Mouse (Mus musculus) testis, adult 2 months (tissue): ENCODE results near the gene St3gal3. TPM values are rescaled to one million over a fixed set of nuclear protein-coding genes. Genes with fewer than 3 reads are reported as not detected.

Experiments used
- H3K27ac ChIP-seq: fragments of 200-500 bp; 2 replicates; pipeline ENCODE4 v1.5.1; 2012; ENCODE audit warnings: low read depth, low read length; ENCODE audit not compliant: control insufficient read depth, insufficient read depth
- H3K27me3 ChIP-seq: fragments of 200-500 bp; 2 replicates; pipeline ENCODE4 v1.6.1; 2012; ENCODE audit warnings: mild to moderate bottlenecking, low read length, moderate library complexity; ENCODE audit not compliant: control insufficient read depth, insufficient read depth
- H3K36me3 ChIP-seq: fragments of 200-500 bp; 2 replicates; pipeline ENCODE4 v1.6.1; 2012; ENCODE audit warnings: mild to moderate bottlenecking, low read length; ENCODE audit not compliant: control insufficient read depth, insufficient read depth
- H3K4me1 ChIP-seq: fragments of 200-500 bp; 2 replicates; pipeline ENCODE4 v1.6.1; 2012; ENCODE audit warnings: low read length; ENCODE audit not compliant: control insufficient read depth, insufficient read depth
- H3K4me3 ChIP-seq: fragments of 200-500 bp; 2 replicates; pipeline ENCODE4 v1.5.1; 2012; ENCODE audit warnings: low read depth, mild to moderate bottlenecking, low read length, moderate library complexity, mixed read lengths; ENCODE audit not compliant: control insufficient read depth
- CTCF ChIP-seq: fragments of 200-500 bp; IDR thresholded peaks from 2 replicates; pipeline ENCODE4 v1.5.1; 2012; ENCODE audit warnings: low read depth, mild to moderate bottlenecking, inconsistent platforms, low read length, moderate library complexity; ENCODE audit not compliant: control insufficient read depth, insufficient read depth, insufficient replicate concordance
- POLR2A ChIP-seq: fragments of 200-500 bp; IDR thresholded peaks from 2 replicates; pipeline ENCODE4 v1.6.1; 2012; ENCODE audit warnings: low read depth, mild to moderate bottlenecking, inconsistent platforms, low read length, moderate library complexity; ENCODE audit not compliant: control insufficient read depth
- polyA plus RNA-seq: library from polyadenylated mRNA; depleted of rRNA; stranded (reverse); fragments of >200 nt; gene quantifications from 2 replicates; pipeline ENCODE4 v1.2.3, GENCODE M21; 2012

St3gal3 gene
- polyA plus RNA-seq, 1 experiment, result 3.4 TPM

- no peak overlapping the region for H3K27ac ChIP-seq
- H3K27me3 ChIP-seq, result no peaks in the 10 kb centered on the region
- TF ChIP-seq POLR2A (no peak), CTCF (0 out of 2 replicates have a peak, but pooled peaks have one; percentile 25)
- H3K36me3 ChIP-seq, result peaks cover 3% of the 10 kb centered on the region
- H3K4me1 ChIP-seq, result peaks cover 8% of the 10 kb centered on the region
- no peak overlapping the region for H3K4me3 ChIP-seq
Observed at GRCm38 (mm10) chr4:118138891-118139290, 4.2 kb upstream of the St3gal3 start.

- no peaks in the 10 kb centered on the region for H3K27me3 ChIP-seq
- no peak for TF ChIP-seq CTCF
- no peak for TF ChIP-seq POLR2A
- H3K4me1 ChIP-seq, result peaks cover 8% of the 10 kb centered on the region
- no peak overlapping the region for H3K27ac ChIP-seq
- H3K4me3 ChIP-seq, result no peak overlapping the region
- H3K36me3 ChIP-seq, result peaks cover 3% of the 10 kb centered on the region
Observed at GRCm38 (mm10) chr4:118137857-118138256, 3.1 kb upstream of the St3gal3 start.

GRCm38 (mm10) chr4:118137311-118137710 is 2.6 kb upstream of the St3gal3 start:
- TF ChIP-seq CTCF (no peak), POLR2A (no peak)
- no peak overlapping the region for H3K27ac ChIP-seq
- peaks cover 2% of the 10 kb centered on the region for H3K36me3 ChIP-seq
- H3K4me3 ChIP-seq, result no peak overlapping the region
- peaks cover 8% of the 10 kb centered on the region for H3K4me1 ChIP-seq
- H3K27me3 ChIP-seq, result no peaks in the 10 kb centered on the region

GRCm38 (mm10) chr4:118135414-118135813 is 700 bp upstream of the St3gal3 start:
- no peak overlapping the region for H3K27ac ChIP-seq
- peak overlapping the region; percentile 89; the same call in 1 of the 2 replicates for H3K4me3 ChIP-seq
- H3K27me3 ChIP-seq, result no peaks in the 10 kb centered on the region
- peaks cover 1% of the 10 kb centered on the region for H3K36me3 ChIP-seq
- H3K4me1 ChIP-seq, result peaks cover 8% of the 10 kb centered on the region
- TF ChIP-seq CTCF, result no peak
- no peak for TF ChIP-seq POLR2A

GRCm38 (mm10) chr4:118131329-118131728 is 3.4 kb downstream of the St3gal3 start:
- Histone ChIP-seq H3K27ac (no peak overlapping the region), H3K36me3 (no peaks in the 10 kb centered on the region), H3K4me1 (peaks cover 8% of the 10 kb centered on the region), H3K4me3 (no peak overlapping the region), H3K27me3 (no peaks in the 10 kb centered on the region)
- no peak for TF ChIP-seq CTCF
- no peak for TF ChIP-seq POLR2A

GRCm38 (mm10) chr4:118123030-118123704 is 11.5 kb downstream of the St3gal3 start:
- no peak overlapping the region for H3K27ac ChIP-seq
- TF ChIP-seq CTCF, result no peak
- no peak for TF ChIP-seq POLR2A

GRCm38 (mm10) chr4:118122078-118122477 is 12.6 kb downstream of the St3gal3 start:
- H3K27me3 ChIP-seq, result no peaks in the 10 kb centered on the region
- H3K27ac ChIP-seq, result no peak overlapping the region
- H3K36me3 ChIP-seq, result no peaks in the 10 kb centered on the region
- no peak overlapping the region for H3K4me3 ChIP-seq
- H3K4me1 ChIP-seq, result no peaks in the 10 kb centered on the region
- no peak for TF ChIP-seq POLR2A
- no peak for TF ChIP-seq CTCF

More at GRCm38 (mm10) chr4:118123030-118123704, 11.5 kb downstream of the St3gal3 start:
- no peaks in the 10 kb centered on the region for H3K4me1 ChIP-seq
- no peak overlapping the region for H3K4me3 ChIP-seq
- no peaks in the 10 kb centered on the region for H3K36me3 ChIP-seq
- H3K27me3 ChIP-seq, result no peaks in the 10 kb centered on the region

GRCm38 (mm10) chr4:118117565-118117964 is 17.1 kb downstream of the St3gal3 start:
- no peaks in the 10 kb centered on the region for H3K4me1 ChIP-seq
- H3K36me3 ChIP-seq, result no peaks in the 10 kb centered on the region
- TF ChIP-seq CTCF (no peak), POLR2A (no peak)
- no peaks in the 10 kb centered on the region for H3K27me3 ChIP-seq
- H3K4me3 ChIP-seq, result no peak overlapping the region
- no peak overlapping the region for H3K27ac ChIP-seq
